Mouse (Mus musculus): ENCODE data around the gene Klhl5.

Klhl5 gene

DNA sequence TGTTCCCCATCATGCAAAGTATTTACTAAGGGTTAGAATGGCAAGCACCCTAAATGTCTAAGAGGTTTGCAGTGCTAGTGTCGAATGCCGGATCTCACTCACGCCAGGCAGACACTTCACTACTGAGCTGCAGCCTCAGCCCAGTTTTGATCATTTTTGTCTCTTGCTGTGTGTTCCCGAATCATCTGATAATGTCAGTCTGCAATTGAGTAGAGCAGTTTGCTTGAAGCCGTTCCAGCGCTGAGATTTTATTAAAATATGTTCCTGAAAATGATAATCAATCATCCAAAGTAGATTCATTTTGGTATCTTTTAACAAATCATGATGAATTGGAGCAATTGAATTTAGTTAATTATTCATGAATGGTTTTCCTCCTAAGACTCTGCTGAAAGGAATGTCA, 39.4 kb downstream of the Klhl5 start:
- no peak for DNase-seq (ENCODE audit: low spot score)

DNA sequence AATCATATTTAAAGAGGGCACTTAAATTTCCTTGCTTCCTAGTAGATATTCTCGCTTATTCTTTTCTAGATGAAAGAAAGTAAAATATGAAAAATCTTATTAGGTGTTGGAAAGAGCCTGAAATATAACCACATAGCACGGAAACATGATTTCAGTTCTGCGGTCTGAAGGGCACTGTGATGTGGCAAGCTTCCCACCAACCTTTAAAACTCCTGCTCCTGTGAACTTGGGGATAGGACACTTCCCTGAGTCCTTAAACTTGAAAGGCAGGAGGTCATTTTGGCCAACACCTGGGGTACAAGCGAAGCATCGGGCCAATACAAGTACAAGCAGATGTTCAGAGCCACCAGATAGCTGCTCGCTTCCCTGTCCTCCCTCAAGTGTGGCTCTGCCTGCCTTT, 42.4 kb downstream of the Klhl5 start:
- DNase-seq (ENCODE audit: low spot score), result no peak

DNA sequence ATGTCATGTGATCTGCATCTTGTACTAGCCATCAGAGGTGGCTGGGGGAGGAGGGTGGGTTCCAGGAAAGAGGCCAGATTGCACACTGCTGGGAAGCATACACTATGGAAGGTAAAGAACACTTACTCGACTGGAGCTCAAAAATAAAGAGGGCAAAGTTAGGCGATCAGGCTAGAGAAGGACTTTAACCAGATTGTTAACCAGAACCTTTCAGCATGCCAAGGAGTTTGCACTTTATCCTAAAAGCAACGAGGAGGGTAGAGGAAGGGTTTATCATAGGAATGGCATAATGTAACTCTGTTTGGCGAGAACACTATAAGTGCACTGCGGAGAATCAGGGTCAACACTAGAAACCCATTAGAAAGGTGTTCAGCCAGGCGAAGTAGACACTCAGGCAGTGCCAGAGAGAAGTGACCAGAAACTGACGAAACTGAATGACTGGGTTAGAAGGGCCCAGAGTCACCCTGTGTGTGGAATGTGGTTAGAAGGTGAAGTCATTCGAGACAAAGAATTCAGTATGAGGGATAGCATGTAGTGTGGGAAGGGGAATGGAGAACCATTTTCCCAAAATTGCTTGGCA, 43.1 kb downstream of the Klhl5 start:
- no peak for DNase-seq (ENCODE audit: low spot score)

DNA sequence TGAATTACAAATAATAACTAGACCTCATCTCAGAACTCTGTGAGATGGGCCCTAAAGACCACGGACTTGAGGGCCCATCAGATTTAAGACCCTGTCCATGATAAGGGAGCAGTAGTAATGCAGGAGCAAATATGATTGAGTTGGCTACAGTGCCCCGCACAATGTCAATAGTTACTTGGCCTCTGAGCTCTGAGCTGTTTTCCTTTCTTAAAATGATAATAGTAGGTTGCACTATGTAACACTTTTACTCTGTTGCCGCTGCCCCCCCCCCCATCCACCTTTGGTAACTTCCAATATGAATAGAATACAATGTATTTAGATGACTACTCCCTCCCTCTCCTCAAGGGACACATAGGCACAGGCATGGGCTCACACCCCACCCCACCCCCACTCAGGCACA, 43.9 kb downstream of the Klhl5 start:
- no peak for DNase-seq (ENCODE audit: low spot score)

DNA sequence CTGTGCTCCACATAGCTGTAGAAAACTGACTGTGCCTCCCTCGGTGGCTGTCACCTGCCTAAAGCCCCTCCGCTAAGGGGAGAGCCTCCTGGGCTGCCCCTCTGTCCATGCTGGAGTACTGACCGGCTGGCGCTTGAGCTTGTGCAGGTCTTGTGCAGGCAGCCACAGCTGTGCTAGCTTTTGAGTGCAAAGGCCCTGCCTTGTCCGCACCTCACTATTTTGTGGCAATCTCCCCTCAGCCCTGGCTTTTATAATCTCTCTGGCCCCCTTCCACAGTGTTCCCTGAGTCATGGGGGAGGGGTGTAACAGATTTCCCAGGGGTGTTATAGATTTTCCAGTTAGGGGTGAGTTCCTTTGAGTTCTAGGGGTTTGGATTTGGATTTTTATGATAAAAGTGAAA, 44.4 kb downstream of the Klhl5 start:
- no peak for DNase-seq (ENCODE audit: low spot score)

DNA sequence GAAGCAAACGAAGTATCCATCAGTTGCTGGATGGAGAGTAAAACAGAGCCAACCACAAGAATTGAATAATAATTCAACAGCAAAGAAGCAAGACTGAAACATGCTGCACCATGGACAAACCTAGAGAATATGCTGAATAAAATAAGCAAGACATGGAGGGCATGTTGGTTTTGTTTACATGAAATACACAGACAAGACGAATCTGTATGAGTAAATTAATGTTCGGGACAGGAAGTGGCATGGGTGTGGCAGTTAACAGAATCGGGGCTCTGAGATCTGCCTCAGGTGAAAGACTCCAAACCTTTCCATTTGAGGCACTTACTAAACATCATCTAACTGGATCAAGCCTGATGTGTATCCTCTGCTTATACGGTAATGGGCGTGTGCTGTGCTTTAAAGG, 46.9 kb downstream of the Klhl5 start:
- DNase-seq (ENCODE audit: low spot score), result no peak

DNA sequence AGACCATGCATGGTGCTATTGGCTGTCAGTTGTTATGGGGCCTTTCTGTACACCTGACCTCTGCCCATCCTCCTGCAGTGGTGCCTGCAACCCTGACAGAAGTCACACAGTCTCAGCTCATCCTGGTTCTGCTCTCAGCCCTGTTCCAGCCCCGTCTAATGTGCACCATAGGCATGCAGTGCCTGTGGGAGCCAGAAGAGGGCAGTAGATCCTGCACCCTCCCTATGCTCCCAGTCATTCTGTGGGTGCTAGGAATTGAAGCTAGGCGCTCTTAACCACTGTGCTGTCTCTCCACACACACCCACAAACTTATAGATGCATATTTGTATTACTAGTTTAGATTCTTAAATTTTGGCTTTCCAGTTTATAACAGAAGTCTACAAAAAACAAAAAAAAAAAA, 49.5 kb downstream of the Klhl5 start:
- DNase-seq (ENCODE audit: low spot score), result no peak

DNA sequence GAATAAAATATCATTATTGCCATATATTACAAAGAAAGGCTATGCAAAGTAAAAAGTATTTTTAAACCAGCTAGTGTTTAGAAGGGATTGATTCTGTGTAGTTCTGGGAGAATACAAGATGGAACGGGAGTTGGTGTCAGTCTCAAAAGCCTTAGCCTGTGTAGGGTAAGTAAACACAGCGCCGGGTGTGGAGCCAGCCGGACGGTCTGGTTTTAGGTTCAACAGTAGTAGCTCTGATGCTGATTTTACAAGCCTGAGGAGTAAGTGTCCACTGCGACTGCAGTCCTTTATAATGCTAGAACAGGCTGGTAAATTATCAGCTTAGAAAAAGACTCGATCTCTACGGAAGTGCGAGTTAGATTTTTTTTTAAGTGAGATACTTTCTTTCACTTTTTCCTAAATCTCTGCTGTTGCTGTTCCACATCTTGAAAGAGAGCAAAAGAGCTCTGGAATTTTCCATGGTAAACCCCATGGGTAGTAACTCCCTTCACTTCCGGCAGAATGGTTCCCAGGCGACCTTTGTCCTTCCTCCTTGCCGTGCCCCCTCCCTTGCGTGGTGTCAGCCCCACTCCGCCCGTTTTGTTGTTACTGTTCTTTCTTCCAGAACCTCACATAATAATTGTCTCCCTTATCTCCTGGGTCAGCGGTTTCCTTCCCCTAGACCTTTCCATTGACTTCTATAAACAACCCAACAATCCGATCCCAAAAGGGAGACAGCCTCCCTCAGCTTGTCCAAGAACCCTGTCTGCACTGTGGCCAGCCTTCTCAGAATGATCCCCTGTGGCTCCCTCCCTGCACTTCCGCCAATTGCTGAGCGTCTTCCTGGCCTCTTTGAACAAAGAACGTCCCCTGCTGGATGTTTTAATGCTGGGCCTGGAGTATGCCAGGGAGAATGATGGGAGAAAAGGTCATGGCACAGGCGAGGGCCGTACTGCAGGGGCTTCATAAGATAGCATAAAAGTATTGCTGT, 50.4 kb downstream of the Klhl5 start:
- peak; percentile 14 for DNase-seq (ENCODE audit: low spot score)

DNA sequence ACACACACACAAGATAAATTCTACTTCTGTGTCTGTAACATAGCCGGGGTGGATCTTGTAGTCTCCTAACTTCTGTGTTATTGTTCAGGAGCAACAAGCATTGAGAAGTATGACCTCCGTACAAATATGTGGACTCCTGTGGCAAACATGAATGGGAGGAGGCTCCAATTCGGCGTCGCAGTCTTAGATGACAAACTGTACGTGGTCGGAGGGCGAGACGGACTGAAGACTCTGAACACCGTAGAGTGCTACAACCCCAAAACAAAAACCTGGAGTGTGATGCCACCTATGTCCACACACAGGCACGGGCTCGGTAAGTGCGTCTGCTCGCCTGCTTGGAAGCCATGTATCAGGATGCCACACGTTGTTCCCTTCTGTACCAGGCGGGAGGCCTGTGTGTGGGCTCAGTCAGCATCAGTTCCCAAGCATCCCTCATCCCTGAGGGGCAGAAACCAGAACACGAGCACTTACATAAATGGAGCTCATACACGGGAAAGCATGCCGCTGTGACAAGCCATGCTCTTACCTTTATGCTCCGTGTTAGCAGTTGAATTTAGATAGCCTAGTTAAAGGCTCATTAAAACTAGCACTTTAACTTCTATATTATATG, 51.5 kb downstream of the Klhl5 start:
- DNase-seq (ENCODE audit: low spot score), result no peak

DNA sequence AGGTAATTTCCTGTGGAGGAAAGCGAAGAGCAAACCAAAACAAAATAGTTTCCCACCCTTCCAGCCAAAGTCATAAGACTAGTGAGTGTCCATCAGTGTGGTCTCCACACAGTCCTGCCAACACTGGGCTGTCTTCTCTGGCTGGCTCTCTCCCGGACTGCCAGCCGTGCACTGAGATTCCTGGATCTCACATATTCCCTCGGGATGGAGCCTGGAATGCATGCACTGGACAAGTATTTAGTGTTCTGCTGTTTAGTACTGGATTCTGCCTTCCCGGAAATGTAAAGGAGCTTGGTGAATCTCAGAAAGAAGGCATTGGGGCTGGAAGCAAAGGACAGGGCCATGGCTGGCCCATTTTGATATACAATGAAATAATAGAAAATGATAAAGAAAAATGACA, 55.7 kb downstream of the Klhl5 start:
- no peak for DNase-seq (ENCODE audit: low spot score)

DNA sequence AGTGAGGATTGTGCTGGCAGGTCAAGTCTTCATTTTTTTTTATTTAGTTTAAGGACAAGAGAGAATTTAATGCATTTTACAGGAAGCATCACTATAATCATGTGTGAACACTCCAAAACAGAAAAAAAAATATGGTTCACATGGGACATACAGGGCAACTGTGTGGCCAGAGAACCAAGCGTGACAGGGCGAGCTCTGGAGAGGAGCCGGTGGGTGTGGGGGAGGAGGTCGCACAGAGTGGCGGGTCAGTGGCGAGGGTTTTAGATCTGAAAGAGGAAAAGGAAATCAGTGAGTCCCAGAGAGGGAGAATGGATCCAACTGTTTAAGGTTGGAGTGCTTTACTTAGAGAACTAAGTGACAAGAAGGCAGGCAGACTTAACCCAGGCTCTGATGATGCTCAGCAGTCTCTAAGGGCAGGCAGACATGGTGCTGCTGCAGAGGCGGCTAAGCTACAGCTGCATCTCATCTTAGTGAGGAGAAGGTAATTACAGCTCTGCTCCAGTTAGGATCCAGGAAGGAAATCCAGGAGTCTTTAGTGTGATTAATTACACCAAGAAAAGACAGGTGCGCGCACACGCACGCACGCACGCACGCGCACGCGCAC, 56.3 kb downstream of the Klhl5 start:
- DNase-seq (ENCODE audit: low spot score), result no peak

DNA sequence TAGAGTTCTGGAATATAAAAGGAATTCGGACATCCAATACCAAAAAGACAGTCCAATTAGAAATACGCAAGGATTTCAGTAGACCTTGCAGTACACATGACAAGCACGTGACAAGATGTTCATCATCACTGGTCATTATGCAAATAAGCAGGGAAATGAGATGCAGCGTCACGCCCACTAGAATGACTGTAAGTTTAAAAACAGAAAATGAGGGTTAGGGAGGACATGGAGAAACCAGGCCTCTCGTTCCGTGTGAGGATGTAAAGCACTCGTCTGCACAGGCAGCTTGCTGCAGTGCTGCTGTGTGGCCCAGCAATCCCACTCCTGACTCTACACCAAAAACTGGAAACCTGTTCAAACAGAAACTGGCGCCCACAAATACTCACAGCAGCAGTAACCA, 62.9 kb downstream of the Klhl5 start:
- DNase-seq (ENCODE audit: low spot score), result no peak

DNA sequence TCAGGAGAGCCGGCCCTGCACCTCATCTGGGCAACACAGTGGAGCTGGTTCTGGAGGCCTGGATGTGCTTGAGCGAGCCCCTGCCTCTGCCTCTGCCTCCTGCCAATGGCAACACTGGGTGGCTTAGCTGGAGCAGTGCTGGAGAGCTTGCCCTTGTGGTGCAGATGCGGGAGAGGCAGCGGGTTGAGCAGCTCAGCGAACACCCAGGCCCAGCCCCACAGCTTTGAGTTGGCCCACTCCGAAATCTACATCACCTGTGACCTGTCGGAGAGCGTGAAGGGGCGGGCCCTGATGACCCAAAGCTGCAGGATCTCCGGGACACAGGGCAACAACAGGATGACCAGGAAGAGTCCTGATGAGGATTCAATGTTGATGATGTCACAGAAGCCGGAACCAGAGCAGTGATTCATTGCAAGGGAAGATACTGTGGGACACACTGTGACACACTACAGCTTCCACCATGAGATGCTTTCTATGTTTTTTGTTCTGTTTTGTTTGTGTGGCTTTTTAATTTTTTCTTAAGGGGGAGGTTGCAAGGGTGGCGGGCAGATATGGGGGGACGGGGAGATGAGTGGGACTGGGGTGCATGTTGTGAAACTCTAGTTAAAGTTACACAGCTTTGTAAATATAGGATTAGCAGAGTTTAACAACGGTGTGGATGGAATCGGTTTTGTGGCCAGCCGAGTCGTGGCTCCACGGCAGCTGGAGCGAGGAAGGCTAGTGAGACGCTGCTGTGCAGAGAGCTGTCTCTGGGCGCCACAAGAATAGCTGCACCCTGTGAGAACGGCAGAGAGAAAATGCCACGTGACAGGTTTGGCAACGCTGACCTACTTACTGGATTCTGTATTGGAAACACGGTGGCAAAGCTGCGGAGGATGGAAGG, 67.9 kb downstream of the Klhl5 start:
- DNase-seq (ENCODE audit: low spot score), result no peak

DNA sequence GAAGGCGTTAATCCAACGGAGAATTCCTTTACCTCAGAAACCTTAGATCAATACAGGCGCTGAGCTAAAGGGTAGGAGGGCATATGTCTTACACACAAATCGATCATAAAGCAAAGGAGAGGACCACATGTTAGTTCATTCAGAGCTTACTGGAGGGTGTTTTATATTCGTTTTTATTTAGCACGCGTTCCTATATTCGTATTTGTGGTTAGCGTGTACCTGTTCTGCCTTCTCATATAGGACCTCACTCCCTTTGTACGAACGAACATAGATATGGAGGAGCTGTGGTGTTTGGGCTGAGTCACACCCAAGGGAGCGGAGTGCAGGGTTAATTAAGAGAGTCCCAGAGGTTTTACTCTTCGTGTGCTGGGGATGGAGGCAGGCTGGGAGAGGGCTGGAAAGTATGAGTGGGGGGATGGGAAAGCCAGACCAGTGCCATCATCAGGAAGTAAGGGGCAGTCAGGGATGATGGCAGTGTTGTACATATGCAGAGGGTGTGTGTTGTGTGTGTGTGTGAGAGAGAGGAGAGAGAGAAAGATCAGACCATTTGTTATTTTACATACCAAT, 68.7 kb downstream of the Klhl5 start:
- DNase-seq (ENCODE audit: low spot score), result no peak

DNA sequence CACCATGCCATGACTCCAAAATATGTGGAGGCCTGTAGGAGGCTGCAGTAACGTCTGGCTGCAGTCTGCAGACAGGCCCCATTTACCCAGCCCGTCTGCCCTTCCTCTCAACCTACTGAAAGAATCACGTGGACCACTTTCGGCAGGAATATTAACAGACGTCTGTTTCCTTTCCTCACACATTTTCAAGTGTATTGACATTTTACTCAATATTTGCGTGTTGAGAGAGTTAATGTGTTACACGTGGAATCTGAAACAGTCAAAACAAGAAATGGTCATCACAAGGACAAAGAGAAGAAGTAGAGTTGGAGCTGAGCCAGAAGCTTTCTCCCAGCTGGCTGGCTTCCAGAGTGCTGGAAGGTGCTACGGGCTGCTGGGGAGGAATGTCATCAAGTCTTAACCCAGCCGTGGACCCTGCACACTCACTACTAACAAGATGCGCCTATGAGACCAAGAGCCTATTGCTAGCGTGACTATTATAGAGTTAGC, 69.7 kb downstream of the Klhl5 start:
- DNase-seq (ENCODE audit: low spot score), result no peak

DNA sequence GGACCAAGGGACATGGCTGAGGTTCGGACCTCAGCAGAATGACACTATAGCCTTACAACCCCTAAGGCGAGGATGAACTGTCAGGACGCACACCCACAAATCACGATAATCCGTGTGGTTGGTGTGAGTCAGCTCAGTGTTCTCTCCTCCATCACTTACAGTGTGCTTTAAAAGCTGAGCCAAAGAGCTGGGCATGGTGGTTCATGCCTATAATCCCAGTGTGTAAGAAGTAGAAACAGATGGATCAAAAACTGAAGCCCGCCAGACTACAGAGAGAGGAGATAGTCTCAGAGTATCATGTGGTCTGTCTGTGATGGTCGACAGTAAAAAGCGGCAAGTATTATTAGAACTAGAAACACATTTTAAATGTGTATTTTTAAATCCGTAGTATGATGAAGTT, 71.1 kb downstream of the Klhl5 start:
- no peak for DNase-seq (ENCODE audit: low spot score)

DNA sequence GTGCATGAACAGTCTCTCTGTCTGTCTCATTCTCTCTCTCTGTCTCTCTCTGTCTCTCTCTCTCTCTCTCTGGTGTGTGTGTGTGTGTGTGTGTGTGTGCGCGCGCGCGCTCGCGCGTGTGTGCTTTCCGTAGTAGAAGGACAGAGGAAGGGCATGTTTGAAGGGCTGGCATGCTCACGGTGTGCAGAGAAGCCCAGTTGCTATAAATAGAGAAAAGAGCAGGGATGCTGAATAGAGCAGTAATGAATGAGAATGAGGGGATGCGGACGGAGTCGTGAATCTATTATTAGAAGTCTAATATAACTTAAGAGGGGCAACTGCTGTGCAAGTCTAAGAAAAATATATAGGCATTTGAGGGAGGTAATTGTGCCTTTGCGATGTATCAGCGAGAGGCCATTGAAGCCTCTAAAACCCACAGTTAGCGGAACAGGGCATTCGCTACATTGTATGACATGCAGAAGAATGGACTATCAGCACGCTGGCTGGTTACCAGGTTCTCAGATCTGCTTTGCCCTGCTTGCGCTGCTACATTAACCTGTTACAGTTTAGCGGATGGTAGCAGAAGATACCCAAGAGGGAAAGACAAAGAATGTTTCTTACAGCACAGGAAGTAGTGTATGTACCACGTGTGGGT, 73.9 kb downstream of the Klhl5 start:
- DNase-seq (ENCODE audit: low spot score), result no peak

DNA sequence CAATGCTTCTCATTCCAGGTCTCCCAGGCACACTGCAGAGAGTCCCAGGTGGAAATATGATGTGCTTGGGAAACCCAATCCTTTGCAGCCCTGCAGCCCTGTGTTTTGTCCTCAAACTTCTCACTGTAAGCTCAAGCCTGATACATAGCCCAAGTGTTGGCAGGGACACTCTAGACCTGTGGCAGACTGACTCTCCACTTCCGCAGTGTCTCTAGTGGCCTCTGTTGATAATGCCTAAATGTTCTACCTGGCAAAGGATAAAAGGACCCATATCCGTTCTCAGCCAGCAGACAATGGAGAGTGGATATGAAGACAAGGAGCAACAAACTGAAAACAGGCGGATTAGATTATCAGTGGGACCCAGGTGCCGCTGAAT, 74.4 kb downstream of the Klhl5 start:
- DNase-seq (ENCODE audit: low spot score), result no peak

DNA sequence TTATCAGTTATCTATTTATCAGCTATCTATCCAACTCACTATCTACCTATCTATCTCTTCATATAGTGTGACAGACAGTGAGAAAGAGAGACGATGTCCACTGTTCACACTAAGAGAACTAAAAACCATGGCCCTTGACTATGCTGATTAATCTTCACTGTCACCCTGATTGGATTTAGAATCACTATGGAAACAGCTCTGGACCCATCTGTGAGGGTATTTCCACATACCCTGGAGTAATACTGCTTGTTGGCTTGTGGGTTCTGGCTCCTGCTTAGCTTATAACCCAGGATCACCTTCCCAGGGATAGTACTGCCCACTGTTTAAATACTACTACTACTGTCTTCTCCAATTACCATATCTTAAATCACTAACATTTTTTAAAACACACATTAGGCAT, 74.9 kb downstream of the Klhl5 start:
- no peak for DNase-seq (ENCODE audit: low spot score)

DNA sequence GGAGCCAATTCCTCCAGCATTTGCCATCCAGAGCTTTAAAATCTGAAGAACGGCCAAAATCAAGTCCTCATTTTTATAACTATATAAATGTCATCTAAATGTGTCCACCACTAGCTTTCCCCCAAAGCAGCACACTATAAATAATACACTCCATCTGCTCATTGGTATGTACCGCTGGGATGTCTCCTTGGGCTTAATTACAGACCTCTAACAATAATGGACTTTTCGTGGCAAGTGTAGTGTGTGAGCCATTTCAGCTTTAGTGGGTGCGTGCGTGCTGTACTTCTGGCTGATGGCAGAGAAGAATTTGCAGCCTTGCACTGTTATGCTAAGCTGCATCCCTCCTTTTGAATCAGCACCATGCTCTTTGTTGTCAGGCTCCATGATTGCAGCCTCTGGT, 84.3 kb downstream of the Klhl5 start:
- DNase-seq (ENCODE audit: low spot score), result no peak

DNA sequence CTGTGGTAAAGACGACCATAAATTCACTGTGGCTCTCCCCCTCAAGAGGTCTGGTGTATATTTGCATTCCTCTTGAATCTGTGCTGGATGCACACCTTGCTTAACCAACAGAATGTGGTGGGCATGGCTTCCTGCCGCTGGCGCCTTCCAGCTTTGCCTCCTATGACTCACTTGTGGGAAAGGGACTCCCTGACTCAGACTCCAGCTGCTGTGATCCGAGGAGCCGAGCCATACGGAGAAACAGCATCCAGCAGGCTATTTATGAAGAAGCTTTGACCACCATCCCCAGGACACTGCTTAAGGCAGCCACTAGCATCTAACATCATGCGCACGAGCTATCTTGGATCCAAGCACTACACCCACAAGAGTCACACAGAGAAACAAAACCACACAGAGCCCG, 87.1 kb downstream of the Klhl5 start:
- no peak for DNase-seq (ENCODE audit: low spot score)
